Mouse (Mus musculus) ovary, adult 18-20 months (tissue): ENCODE results near the gene Etv6.

ENCODE experiments used
- DNase-seq: peaks from one replicate; pipeline ENCODE4 v3.0.0; 2022; ENCODE audit warnings: low spot score, mixed read lengths

The Etv6 gene

GRCm38 (mm10) chr6:134078016-134078415 is 42.5 kb downstream of the Etv6 start:
- no peak for DNase-seq

GRCm38 (mm10) chr6:134079112-134079511 is 43.6 kb downstream of the Etv6 start:
- no peak for DNase-seq

GRCm38 (mm10) chr6:134079563-134079962 is 44.1 kb downstream of the Etv6 start:
- DNase-seq, result no peak

- DNase-seq, result no peak
Observed at GRCm38 (mm10) chr6:134080946-134081345, 45.4 kb downstream of the Etv6 start.

- DNase-seq, result no peak
Observed at GRCm38 (mm10) chr6:134082229-134082920, 46.9 kb downstream of the Etv6 start.

GRCm38 (mm10) chr6:134083428-134083827 is 47.9 kb downstream of the Etv6 start:
- no peak for DNase-seq

GRCm38 (mm10) chr6:134086351-134086750 is 50.9 kb downstream of the Etv6 start:
- no peak for DNase-seq

GRCm38 (mm10) chr6:134087709-134088108 is 52.2 kb downstream of the Etv6 start:
- DNase-seq, result no peak

GRCm38 (mm10) chr6:134089671-134090377 is 54.3 kb downstream of the Etv6 start:
- DNase-seq, result peak; percentile 75

GRCm38 (mm10) chr6:134090378-134090692 is 54.8 kb downstream of the Etv6 start:
- DNase-seq, result no peak

GRCm38 (mm10) chr6:134090875-134091274 is 55.4 kb downstream of the Etv6 start:
- DNase-seq, result peak; percentile 60

GRCm38 (mm10) chr6:134091398-134091801 is 55.9 kb downstream of the Etv6 start:
- no peak for DNase-seq

GRCm38 (mm10) chr6:134094066-134094465 is 58.6 kb downstream of the Etv6 start:
- DNase-seq, result peak; percentile 75

- DNase-seq, result no peak
Observed at GRCm38 (mm10) chr6:134094620-134095019, 59.1 kb downstream of the Etv6 start.

GRCm38 (mm10) chr6:134095582-134095981 is 60.1 kb downstream of the Etv6 start:
- DNase-seq, result no peak

- no peak for DNase-seq
Observed at GRCm38 (mm10) chr6:134099976-134100743, 64.7 kb downstream of the Etv6 start.

- no peak for DNase-seq
Observed at GRCm38 (mm10) chr6:134102396-134102795, 66.9 kb downstream of the Etv6 start.

GRCm38 (mm10) chr6:134103519-134103918 is 68.0 kb downstream of the Etv6 start:
- no peak for DNase-seq

- DNase-seq, result no peak
Observed at GRCm38 (mm10) chr6:134105514-134106201, 70.2 kb downstream of the Etv6 start.

- DNase-seq, result no peak
Observed at GRCm38 (mm10) chr6:134107696-134108095, 72.2 kb downstream of the Etv6 start.

GRCm38 (mm10) chr6:134109675-134110074 is 74.2 kb downstream of the Etv6 start:
- DNase-seq, result no peak

- no peak for DNase-seq
Observed at GRCm38 (mm10) chr6:134110206-134110605, 74.7 kb downstream of the Etv6 start.
